Mouse (Mus musculus): ENCODE data around the gene Nos3.

Nos3 gene

GRCm38 (mm10) chr5:24401969-24402368 is 37.4 kb downstream of the Nos3 start:
- no peak for DNase-seq

- DNase-seq, result no peak
These were observed 40.2 kb downstream of the Nos3 start for GRCm38 (mm10) chr5:24404594-24405360.

GRCm38 (mm10) chr5:24405389-24405876 is 40.8 kb downstream of the Nos3 start:
- no peak for DNase-seq

GRCm38 (mm10) chr5:24408651-24409050 is 44.0 kb downstream of the Nos3 start:
- no peak for DNase-seq

- no peak for DNase-seq
These were observed 44.9 kb downstream of the Nos3 start for GRCm38 (mm10) chr5:24409466-24409865.

- DNase-seq, result no peak
These were observed 47.5 kb downstream of the Nos3 start for GRCm38 (mm10) chr5:24412063-24412462.

GRCm38 (mm10) chr5:24413042-24413693 is 48.6 kb downstream of the Nos3 start, which contains the start of gene Asic3:
TSS of gene Asic3 (plus strand) at chr5:24413392.
- no peak for DNase-seq

- no peak for DNase-seq
These were observed 49.3 kb downstream of the Nos3 start for GRCm38 (mm10) chr5:24413938-24414337.

- DNase-seq, result peak; percentile 75
These were observed 51.7 kb downstream of the Nos3 start for GRCm38 (mm10) chr5:24416222-24416736.

GRCm38 (mm10) chr5:24417587-24417986 is 53.0 kb downstream of the Nos3 start:
- no peak for DNase-seq

- no peak for DNase-seq
These were observed 55.8 kb downstream of the Nos3 start for GRCm38 (mm10) chr5:24420381-24420780.

GRCm38 (mm10) chr5:24423129-24424003 is 58.8 kb downstream of the Nos3 start, which contains the start of the genes Cdk5 and Slc4a2:
TSS of gene Cdk5 (minus strand) at chr5:24423530.
TSS of gene Slc4a2 (plus strand) at chr5:24423837.
- DNase-seq, result peak; percentile 99

GRCm38 (mm10) chr5:24424004-24424781 is 59.6 kb downstream of the Nos3 start:
- DNase-seq, result no peak

- DNase-seq, result peak; percentile 81
These were observed 60.3 kb downstream of the Nos3 start for GRCm38 (mm10) chr5:24424861-24425411.

- DNase-seq, result no peak
These were observed 60.9 kb downstream of the Nos3 start for GRCm38 (mm10) chr5:24425421-24426036.

GRCm38 (mm10) chr5:24426037-24426432 is 61.4 kb downstream of the Nos3 start:
- peak; percentile 69 for DNase-seq

- DNase-seq, result peak; percentile 60
These were observed 62.1 kb downstream of the Nos3 start for GRCm38 (mm10) chr5:24426556-24427284.

GRCm38 (mm10) chr5:24427285-24427633 is 62.6 kb downstream of the Nos3 start:
- DNase-seq, result no peak

- no peak for DNase-seq
These were observed 63.4 kb downstream of the Nos3 start for GRCm38 (mm10) chr5:24427981-24428402.

GRCm38 (mm10) chr5:24428596-24428995 is 64.0 kb downstream of the Nos3 start:
- no peak for DNase-seq

Measured in cerebellum, adult 11-12 months (tissue).